Mouse (Mus musculus) thymus, adult 2 months (tissue): ENCODE measurements around the gene Ebf3. TPM values are rescaled to one million over a fixed set of nuclear protein-coding genes. Genes with fewer than 3 reads are reported as not detected.

Experiments
- DNase-seq: peaks from one replicate; pipeline ENCODE4 v3.0.0; 2021
- H3K27ac ChIP-seq: fragments of 200-500 bp; 2 replicates; pipeline ENCODE4 v1.5.1; 2012; ENCODE audit warnings: low read length, control low read depth; ENCODE audit not compliant: control insufficient read depth, insufficient read depth
- H3K27me3 ChIP-seq: fragments of 200-500 bp; 2 replicates; pipeline ENCODE4 v1.6.1; 2012; ENCODE audit warnings: mild to moderate bottlenecking, low read length, moderate library complexity, mixed read lengths; ENCODE audit not compliant: control insufficient read depth, insufficient read depth
- H3K36me3 ChIP-seq: fragments of 200-500 bp; 2 replicates; pipeline ENCODE4 v1.6.1; 2012; ENCODE audit warnings: mild to moderate bottlenecking, low read length, moderate library complexity; ENCODE audit not compliant: control insufficient read depth, insufficient read depth
- H3K4me1 ChIP-seq: fragments of 200-500 bp; replicated peaks from 2 replicates; pipeline ENCODE4 v1.6.1; 2012; ENCODE audit warnings: low read length; ENCODE audit not compliant: control insufficient read depth, insufficient read depth
- H3K4me3 ChIP-seq: fragments of 200-500 bp; 2 replicates; pipeline ENCODE4 v1.5.1; 2012; ENCODE audit warnings: mild to moderate bottlenecking, low read length, control low read depth, moderate library complexity; ENCODE audit not compliant: control insufficient read depth, insufficient read depth
- CTCF ChIP-seq: fragments of 200-500 bp; IDR thresholded peaks from 2 replicates; pipeline ENCODE4 v1.5.1; 2012; ENCODE audit warnings: mild to moderate bottlenecking, control low read depth, low read length, moderate library complexity, borderline replicate concordance; ENCODE audit not compliant: control insufficient read depth, poor library complexity, insufficient read depth; ENCODE audit errors: extremely low read depth
- POLR2A ChIP-seq: fragments of 200-500 bp; IDR thresholded peaks from 2 replicates; pipeline ENCODE4 v1.6.1; 2012; ENCODE audit warnings: mild to moderate bottlenecking, low read length, control low read depth, moderate library complexity; ENCODE audit not compliant: control insufficient read depth, poor library complexity, insufficient read depth; ENCODE audit errors: extremely low read depth
- WGBS: fragments of 180-500 bp; shearing (Covaris S2); methylation state at CpG from one replicate; pipeline ENCODE4 v1.1.7; 2018; 5-methylcytosine and 5-hydroxymethylcytosine counted together
- polyA plus RNA-seq: library from polyadenylated mRNA; depleted of rRNA; stranded (reverse); fragments of >200 nt; gene quantifications from 2 replicates; pipeline ENCODE4 v1.2.3, GENCODE M21; 2012

Gene Ebf3
- polyA plus RNA-seq, 1 experiment: 2.1 TPM

- Histone ChIP-seq H3K36me3 (no peaks in the 10 kb centered on the region), H3K27me3 (no peaks in the 10 kb centered on the region), H3K27ac (no peak overlapping the region), H3K4me1 (no peaks in the 10 kb centered on the region), H3K4me3 (no peak overlapping the region)
- DNase-seq: no peak
- no peak for TF ChIP-seq POLR2A
- TF ChIP-seq CTCF: no peak
- 92% methylated on average over 8 of the region's 8 CpGs for WGBS
These were observed 51.9 kb downstream of the Ebf3 start for GRCm38 (mm10) chr7:137262330-137262729.

GRCm38 (mm10) chr7:137246213-137246872 lies 67.9 kb downstream of the Ebf3 start:
- H3K27ac ChIP-seq: no peak overlapping the region
- H3K4me3 ChIP-seq: no peak overlapping the region
- 46% methylated on average over 11 of the region's 11 CpGs for WGBS
- peak; percentile 57 for DNase-seq
- H3K36me3 ChIP-seq: no peaks in the 10 kb centered on the region
- H3K4me1 ChIP-seq: no peaks in the 10 kb centered on the region
- no peaks in the 10 kb centered on the region for H3K27me3 ChIP-seq
- TF ChIP-seq CTCF: peak; percentile 72; the same call in 1 of the 2 replicates
- no peak for TF ChIP-seq POLR2A

- Histone ChIP-seq H3K27me3 (no peaks in the 10 kb centered on the region), H3K4me1 (no peaks in the 10 kb centered on the region), H3K4me3 (no peak overlapping the region), H3K36me3 (no peaks in the 10 kb centered on the region), H3K27ac (no peak overlapping the region)
- TF ChIP-seq POLR2A (no peak), CTCF (no peak)
- WGBS: 88% methylated on average over 7 of the region's 7 CpGs
- no peak for DNase-seq
These were observed 69.4 kb downstream of the Ebf3 start for GRCm38 (mm10) chr7:137244839-137245238.

- no peak for DNase-seq
- no peaks in the 10 kb centered on the region for H3K27me3 ChIP-seq
- no peak for TF ChIP-seq CTCF
- H3K36me3 ChIP-seq: no peaks in the 10 kb centered on the region
- 94% methylated on average over 8 of the region's 8 CpGs for WGBS
- H3K27ac ChIP-seq: no peak overlapping the region
- no peaks in the 10 kb centered on the region for H3K4me1 ChIP-seq
- no peak overlapping the region for H3K4me3 ChIP-seq
These were observed 73.8 kb downstream of the Ebf3 start for GRCm38 (mm10) chr7:137240481-137240880.

- Histone ChIP-seq H3K36me3 (no peaks in the 10 kb centered on the region), H3K4me1 (no peaks in the 10 kb centered on the region), H3K27ac (no peak overlapping the region), H3K4me3 (no peak overlapping the region), H3K27me3 (no peaks in the 10 kb centered on the region)
- no peak for TF ChIP-seq POLR2A
- TF ChIP-seq CTCF: no peak
- 76% methylated on average over 5 of the region's 5 CpGs for WGBS
- no peak for DNase-seq
These were observed 74.6 kb downstream of the Ebf3 start for GRCm38 (mm10) chr7:137239542-137240133.

- Histone ChIP-seq H3K27me3 (no peaks in the 10 kb centered on the region), H3K4me1 (no peaks in the 10 kb centered on the region), H3K27ac (no peak overlapping the region), H3K36me3 (no peaks in the 10 kb centered on the region), H3K4me3 (no peak overlapping the region)
- TF ChIP-seq POLR2A: no peak
- TF ChIP-seq CTCF: no peak
- 85% methylated on average over 12 of the region's 12 CpGs for WGBS
- DNase-seq: no peak
These were observed 76.8 kb downstream of the Ebf3 start for GRCm38 (mm10) chr7:137237419-137237818.

- Histone ChIP-seq H3K4me3 (no peak overlapping the region), H3K27me3 (no peaks in the 10 kb centered on the region), H3K36me3 (no peaks in the 10 kb centered on the region), H3K27ac (no peak overlapping the region), H3K4me1 (no peaks in the 10 kb centered on the region)
- no peak for DNase-seq
- WGBS: 67% methylated on average over 3 of the region's 3 CpGs
- TF ChIP-seq POLR2A (no peak), CTCF (no peak)
These were observed 90.4 kb downstream of the Ebf3 start for GRCm38 (mm10) chr7:137223823-137224222.
